Mouse (Mus musculus) MN1 (cell line): ENCODE data around the gene Sf3b5.

Experiments
- DNase-seq: peaks from one replicate; pipeline ENCODE4 v3.0.0-alpha.2; 2016; ENCODE audit warnings: low spot score

Sf3b5 gene

GRCm38 (mm10) chr10:13005043-13005442, at the start of gene Sf3b5:
Gene Sf3b5 (plus strand): TSS chr10:13005343.
- no peak for DNase-seq

GRCm38 (mm10) chr10:12955831-12956230, 49.3 kb upstream of the Sf3b5 start:
- no peak for DNase-seq

GRCm38 (mm10) chr10:12957271-12957670, 47.9 kb upstream of the Sf3b5 start:
- DNase-seq = no peak

GRCm38 (mm10) chr10:12961546-12961945, 43.6 kb upstream of the Sf3b5 start:
- no peak for DNase-seq

GRCm38 (mm10) chr10:12962238-12962637, 42.9 kb upstream of the Sf3b5 start:
- DNase-seq = no peak

GRCm38 (mm10) chr10:12963362-12964147, 41.6 kb upstream of the Sf3b5 start:
- DNase-seq = peak; percentile 69

- DNase-seq = peak; percentile 81
These were observed 40.7 kb upstream of the Sf3b5 start, which contains the start of gene Stx11 for GRCm38 (mm10) chr10:12964151-12965075. Gene Stx11 (minus strand): TSS chr10:12964298.

GRCm38 (mm10) chr10:12965669-12966180, 39.4 kb upstream of the Sf3b5 start:
- DNase-seq = no peak

GRCm38 (mm10) chr10:12974572-12974971, 30.6 kb upstream of the Sf3b5 start:
- no peak for DNase-seq

- no peak for DNase-seq
These were observed 29.7 kb upstream of the Sf3b5 start for GRCm38 (mm10) chr10:12975461-12975860.

GRCm38 (mm10) chr10:12975957-12976356, 29.2 kb upstream of the Sf3b5 start:
- DNase-seq = no peak

GRCm38 (mm10) chr10:12976552-12976951, 28.6 kb upstream of the Sf3b5 start:
- DNase-seq = no peak

GRCm38 (mm10) chr10:12977787-12978212, 27.3 kb upstream of the Sf3b5 start:
- no peak for DNase-seq

GRCm38 (mm10) chr10:12981071-12981470, 24.1 kb upstream of the Sf3b5 start:
- DNase-seq = no peak

- DNase-seq = no peak
These were observed 21.6 kb upstream of the Sf3b5 start for GRCm38 (mm10) chr10:12983516-12983915.

GRCm38 (mm10) chr10:12985028-12985427, 20.1 kb upstream of the Sf3b5 start:
- DNase-seq = no peak

GRCm38 (mm10) chr10:12986485-12986884, 18.7 kb upstream of the Sf3b5 start:
- no peak for DNase-seq

- DNase-seq = no peak
These were observed 18.2 kb upstream of the Sf3b5 start for GRCm38 (mm10) chr10:12986943-12987342.

GRCm38 (mm10) chr10:12991953-12992352, 13.2 kb upstream of the Sf3b5 start:
- no peak for DNase-seq

- DNase-seq = no peak
These were observed 11.6 kb upstream of the Sf3b5 start for GRCm38 (mm10) chr10:12993411-12994039.

- peak; percentile 93 for DNase-seq
These were observed 8.2 kb upstream of the Sf3b5 start for GRCm38 (mm10) chr10:12996736-12997477.
